Mouse (Mus musculus) small intestine, adult 2 months (tissue): Measurements from ENCODE around the gene Gm9913.

Experiments
- CTCF ChIP-seq: fragments of 200-500 bp; IDR thresholded peaks from 2 replicates; pipeline ENCODE4 v1.5.1; 2012; ENCODE audit warnings: low read depth, mild to moderate bottlenecking, control low read depth, inconsistent platforms, low read length, moderate library complexity, mixed read lengths; ENCODE audit not compliant: insufficient replicate concordance, insufficient read length; ENCODE audit errors: extremely low read depth
- POLR2A ChIP-seq: fragments of 200-500 bp; IDR thresholded peaks from 2 replicates; pipeline ENCODE4 v1.6.1; 2012; ENCODE audit warnings: low read depth, mild to moderate bottlenecking, control low read depth, inconsistent platforms, low read length, moderate library complexity

GRCm38 (mm10) chr2:125496696-125497095, 8.2 kb upstream of the Gm9913 start:
- TF ChIP-seq CTCF, result no peak
- no peak for TF ChIP-seq POLR2A
